Mouse (Mus musculus) bone marrow macrophage, adult 2 months (primary cell): ENCODE measurements at regions not wholly inside any gene's neighbourhood (a gene's known extent, or its start where the extent isn't known, plus 50 kb on each side); places are given as distances from the start of the nearest gene placed in this dataset.

ENCODE experiments used
- CTCF ChIP-seq: IDR thresholded peaks from 2 replicates; pipeline ENCODE4 v1.5.1; 2012; ENCODE audit warnings: low read depth, mild to moderate bottlenecking, low read length, moderate library complexity
- POLR2A ChIP-seq: IDR thresholded peaks from 2 replicates; pipeline ENCODE4 v1.6.1; 2012; ENCODE audit warnings: mild to moderate bottlenecking, low read depth, low read length, borderline replicate concordance

DNA sequence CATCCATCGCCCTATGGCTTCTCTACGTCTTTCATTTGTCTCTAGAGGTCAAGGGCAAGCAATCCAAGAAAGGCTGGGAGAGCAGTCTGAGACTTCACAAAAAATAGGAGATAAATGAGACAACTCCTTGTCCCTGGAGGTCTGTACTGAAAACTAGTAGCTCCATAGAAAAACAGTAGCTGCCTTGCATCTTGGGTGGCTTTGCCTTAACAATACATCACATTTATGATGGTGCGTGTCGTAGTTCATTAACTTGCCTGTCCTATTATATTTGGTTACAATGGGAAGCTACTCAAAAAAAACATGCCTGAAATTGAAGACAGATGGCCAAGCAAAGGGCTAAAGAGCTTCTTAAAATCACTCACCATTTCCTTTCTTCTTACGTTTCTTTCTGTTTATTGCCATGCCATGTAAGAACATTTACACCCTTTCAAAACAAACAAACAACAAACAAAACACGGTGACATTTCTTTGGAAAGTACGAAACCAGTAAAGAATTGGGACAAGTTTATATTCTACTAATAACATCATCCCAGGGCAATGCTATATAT, 211.2 kb upstream of the Hhip start:
- TF ChIP-seq CTCF (no peak), POLR2A (no peak)
